Mouse (Mus musculus): ENCODE results near the gene Rnf8.

- TF ChIP-seq POLR2A (IDR thresholded peaks at IDR 0.05; ENCODE audit: borderline replicate concordance, low read depth, low read length): no peak
- TF ChIP-seq CTCF (IDR thresholded peaks at IDR 0.05; ENCODE audit: low read depth, low read length): no peak
Observed at GRCm38 (mm10) chr17:29623488-29623887, 8.9 kb downstream of the Rnf8 start.
